8 mouse cellular contexts compared by ENCODE assay signal in the genomic region with DNA sequence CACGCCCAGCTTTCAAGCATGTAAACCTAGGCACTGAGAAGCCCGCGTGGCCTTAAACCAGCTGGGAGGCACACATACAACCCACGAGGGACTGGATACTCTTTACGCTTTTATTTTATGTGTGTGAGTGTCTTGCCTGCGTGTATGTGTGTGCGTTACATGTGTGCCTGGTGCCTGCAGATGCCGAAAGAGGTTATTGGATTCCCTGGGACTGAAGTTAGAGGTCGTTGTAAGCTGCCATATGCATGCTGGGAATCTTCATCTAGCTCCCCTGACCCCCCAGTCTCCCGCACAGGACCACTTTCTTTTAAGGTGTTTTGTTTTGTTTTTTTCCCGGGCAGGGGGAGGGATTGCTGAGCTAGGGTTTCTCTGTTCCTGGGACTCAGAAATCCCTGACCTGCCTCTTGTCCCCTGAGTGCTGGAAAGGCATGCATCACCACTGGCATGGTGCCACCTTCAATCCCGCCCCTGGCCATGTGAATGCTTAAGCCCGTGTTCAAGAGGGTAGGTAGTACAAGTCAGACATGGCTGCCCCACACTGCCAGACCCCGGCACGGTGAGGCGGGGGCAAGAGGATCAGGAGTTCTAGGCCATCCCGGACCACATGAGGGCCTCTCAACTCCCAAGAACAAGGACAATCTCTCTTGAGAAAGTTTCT. TPM values are rescaled to one million over a fixed set of nuclear protein-coding genes. Genes with fewer than 3 reads are reported as not detected.
DNase-seq lines count a peak whose midpoint lies in the region; ATAC-seq and TF ChIP-seq lines count a peak whose summit lies in the region.

No protein-coding gene starts in this region.

- no peak for TF ChIP-seq POLR2A in ES-Bruce4 (IDR thresholded peaks at IDR 0.05; ENCODE audit: insufficient read depth, low read length)
- TF ChIP-seq POLR2A in kidney, adult 2 months (IDR thresholded peaks at IDR 0.05; ENCODE audit: low read depth, low read length), result no peak

- H3K9me3 ChIP-seq in ES-Bruce4 (replicated peaks; ENCODE audit: control insufficient read depth, insufficient read depth, low read length, poor library complexity, severe bottlenecking), result no peaks in the 10 kb centered on the region
- no peaks in the 10 kb centered on the region for H3K9me3 ChIP-seq in lung, embryonic 16.5 days (ENCODE audit: control insufficient read depth, low read length)

- peaks cover 22% of the 10 kb centered on the region for H3K36me3 ChIP-seq in ES-Bruce4 (ENCODE audit: control insufficient read depth, insufficient read depth, low read length, poor library complexity, severe bottlenecking)
- no peaks in the 10 kb centered on the region for H3K36me3 ChIP-seq in kidney, adult 2 months (ENCODE audit: control insufficient read depth, insufficient read depth, low read length)
- peaks cover 4% of the 10 kb centered on the region; the same call in 1 of the 2 replicates for H3K36me3 ChIP-seq in lung, embryonic 16.5 days (ENCODE audit: control insufficient read depth, insufficient read depth, low read length)

- H3K4me3 ChIP-seq in ES-Bruce4 (ENCODE audit: low read depth, low read length), result peak overlapping the region; percentile 99
- H3K4me3 ChIP-seq in kidney, adult 2 months (ENCODE audit: insufficient read depth, low read depth, low read length), result peak overlapping the region; percentile 76
- H3K4me3 ChIP-seq in lung, embryonic 16.5 days (ENCODE audit: low read length), result peak overlapping the region; percentile 66

- no peak for TF ChIP-seq EP300 in ES-Bruce4 (IDR thresholded peaks at IDR 0.05; ENCODE audit: insufficient read depth, low read depth, low read length)

- peak overlapping the region; percentile 94 for H3K9ac ChIP-seq in ES-Bruce4 (ENCODE audit: low read depth, poor library complexity, severe bottlenecking)
- H3K9ac ChIP-seq in lung, embryonic 16.5 days (ENCODE audit: low read length), result peak overlapping the region; percentile 53

- H3K27ac ChIP-seq in ES-Bruce4 (ENCODE audit: insufficient read depth, low read length), result peak overlapping the region; percentile 55
- H3K27ac ChIP-seq in kidney, adult 2 months (ENCODE audit: insufficient read depth, low read depth, low read length), result peak overlapping the region; percentile 96
- peak overlapping the region; percentile 77 for H3K27ac ChIP-seq in lung, embryonic 16.5 days (ENCODE audit: low read length)

- peaks cover 6% of the 10 kb centered on the region for H3K4me1 ChIP-seq in ES-Bruce4 (ENCODE audit: control insufficient read depth, insufficient read depth, low read length)
- peaks cover 10% of the 10 kb centered on the region; the same call in 1 of the 2 replicates for H3K4me1 ChIP-seq in kidney, adult 2 months (ENCODE audit: control insufficient read depth, insufficient read depth, low read length)
- H3K4me1 ChIP-seq in lung, embryonic 16.5 days (replicated peaks; ENCODE audit: control insufficient read depth, insufficient read depth, low read length), result peaks cover 27% of the 10 kb centered on the region

- H3K4me2 ChIP-seq in lung, embryonic 16.5 days (ENCODE audit: low read depth, low read length), result peak overlapping the region; percentile 95

- DNase-seq in adrenal gland, postnatal 36 days, result peak; percentile 77 to 81
- peak; percentile 69 to 71 for DNase-seq in heart, adult 18-20 months
- DNase-seq in kidney, adult 2 months, result peak; percentile 90
- DNase-seq in spleen, postnatal 4 days (ENCODE audit: low spot score in 2 of 2), result peak; percentile 71 to 84
- no peak for DNase-seq in natural killer cell, adult 2 months (ENCODE audit: low spot score in 2 of 2)

- TF ChIP-seq CTCF in ES-Bruce4 (IDR thresholded peaks at IDR 0.05; ENCODE audit: low read depth, low read length), result no peak
- TF ChIP-seq CTCF in kidney, adult 2 months (conservative IDR thresholded peaks at IDR 0.05; ENCODE audit: insufficient read depth, insufficient read length, low read depth, low read length), result no peak

- no peaks in the 10 kb centered on the region for H3K27me3 ChIP-seq in ES-Bruce4 (ENCODE audit: control insufficient read depth, insufficient read depth, low read length, poor library complexity, severe bottlenecking)
- no peaks in the 10 kb centered on the region for H3K27me3 ChIP-seq in kidney, adult 2 months (replicated peaks; ENCODE audit: control insufficient read depth, insufficient read depth, low read length)
- no peaks in the 10 kb centered on the region for H3K27me3 ChIP-seq in lung, embryonic 16.5 days (ENCODE audit: control insufficient read depth, insufficient read depth, low read depth, low read length)

- ATAC-seq in lung, embryonic 16.5 days (ENCODE audit: low read depth), result peak; percentile 45
- no peak for ATAC-seq in monocyte, adult 5-6 weeks (replicated peaks; ENCODE audit: insufficient number of reproducible peaks, low FRiP score, low TSS enrichment, poor library complexity, severe bottlenecking)

- WGBS in kidney, adult 2 months, result 39% methylated on average over 17 of the region's 17 CpGs
- 33% methylated on average over 17 of the region's 17 CpGs for WGBS in lung, embryonic 16.5 days

RNA-seq across cellular contexts. Expression of gene Slc1a5, which starts 2.7 kb away (rescaled TPM):
- polyA plus RNA-seq in ES-Bruce4 (2011; ENCODE audit: insufficient read depth, insufficient read length, low read depth, missing spikeins), result 101 and 108 TPM in 2 replicates
- total RNA-seq in adrenal gland, postnatal 36 days (2021), result 100 to 1,000 TPM; 118 to 152 TPM
- 10 to 100 TPM; 13.0 to 26.3 TPM for total RNA-seq in heart, adult 18-20 months (2021)
- polyA plus RNA-seq in kidney, adult 2 months (2012; rRNA removed), result 74.6 and 95.2 TPM in 2 replicates
- polyA plus RNA-seq in lung, embryonic 16.5 days (2015; fragmentation: Nextera tagmentation; extraction: Ambion mirVana), result 46.7 and 47.2 TPM in 2 replicates
- total RNA-seq in monocyte, adult 5-6 weeks (2017), result 40.9 to 71.2 TPM (median 56.6 TPM) in 3 replicates

RNA-seq across cellular contexts. Expression of gene Strn4, which starts 31.8 kb away (rescaled TPM):
- polyA plus RNA-seq in ES-Bruce4 (2011; ENCODE audit: insufficient read depth, insufficient read length, low read depth, missing spikeins), result 53.5 and 55.5 TPM in 2 replicates
- total RNA-seq in adrenal gland, postnatal 36 days (2021), result 10 to 100 TPM; 66.5 to 67.5 TPM
- total RNA-seq in heart, adult 18-20 months (2021), result 10 to 100 TPM; 50.3 to 60.0 TPM
- polyA plus RNA-seq in kidney, adult 2 months (2012; rRNA removed), result 94.4 and 116 TPM in 2 replicates
- polyA plus RNA-seq in lung, embryonic 16.5 days (2015; fragmentation: Nextera tagmentation; extraction: Ambion mirVana), result 87.1 and 92.1 TPM in 2 replicates
- 70.9 to 99.8 TPM (median 71.5 TPM) in 3 replicates for total RNA-seq in monocyte, adult 5-6 weeks (2017)

RNA-seq across cellular contexts. Expression of gene Fkrp, which starts 32.6 kb away (rescaled TPM):
- 14.7 and 17.4 TPM in 2 replicates for polyA plus RNA-seq in ES-Bruce4 (2011; ENCODE audit: insufficient read depth, insufficient read length, low read depth, missing spikeins)
- 10 to 100 TPM; 24.8 to 26.8 TPM for total RNA-seq in adrenal gland, postnatal 36 days (2021)
- total RNA-seq in heart, adult 18-20 months (2021), result 10 to 100 TPM; 49.1 to 53.1 TPM
- 31.0 and 33.9 TPM in 2 replicates for polyA plus RNA-seq in kidney, adult 2 months (2012; rRNA removed)
- polyA plus RNA-seq in lung, embryonic 16.5 days (2015; fragmentation: Nextera tagmentation; extraction: Ambion mirVana), result 28.1 and 28.9 TPM in 2 replicates
- total RNA-seq in monocyte, adult 5-6 weeks (2017), result 9.6 to 15.3 TPM (median 10.6 TPM) in 3 replicates

RNA-seq across cellular contexts. Expression of gene Ap2s1, which starts 45.7 kb away (rescaled TPM):
- 88.3 and 91.5 TPM in 2 replicates for polyA plus RNA-seq in ES-Bruce4 (2011; ENCODE audit: insufficient read depth, insufficient read length, low read depth, missing spikeins)
- 100 to 1,000 TPM; 133 to 149 TPM for total RNA-seq in adrenal gland, postnatal 36 days (2021)
- total RNA-seq in heart, adult 18-20 months (2021), result 10 to 100 TPM; 66.9 to 78.5 TPM
- polyA plus RNA-seq in kidney, adult 2 months (2012; rRNA removed), result 288 and 300 TPM in 2 replicates
- polyA plus RNA-seq in lung, embryonic 16.5 days (2015; fragmentation: Nextera tagmentation; extraction: Ambion mirVana), result 275 and 283 TPM in 2 replicates
- 59.7 to 77.7 TPM (median 69.6 TPM) in 3 replicates for total RNA-seq in monocyte, adult 5-6 weeks (2017)

RNA-seq across cellular contexts. Expression of gene Prkd2, which starts 58.8 kb away (rescaled TPM):
- polyA plus RNA-seq in ES-Bruce4 (2011; ENCODE audit: insufficient read depth, insufficient read length, low read depth, missing spikeins), result 18.4 and 18.5 TPM in 2 replicates
- total RNA-seq in adrenal gland, postnatal 36 days (2021), result 10 to 100 TPM; 16.9 to 17.2 TPM
- total RNA-seq in heart, adult 18-20 months (2021), result 10 to 100 TPM; 19.7 to 22.2 TPM
- 18.3 and 23.3 TPM in 2 replicates for polyA plus RNA-seq in kidney, adult 2 months (2012; rRNA removed)
- polyA plus RNA-seq in lung, embryonic 16.5 days (2015; fragmentation: Nextera tagmentation; extraction: Ambion mirVana), result 21.7 and 23.3 TPM in 2 replicates
- total RNA-seq in monocyte, adult 5-6 weeks (2017), result 13.1 to 26.6 TPM (median 15.6 TPM) in 3 replicates

Comparison
In these comparisons a context has a peak if more than half of its experiments do, and no peak if none do; other contexts are left out.
1. DNase-seq: peak in adrenal gland, postnatal 36 days (2 of 2), heart, adult 18-20 months (2 of 2), kidney, adult 2 months (single experiment) and spleen, postnatal 4 days (2 of 2); none in natural killer cell, adult 2 months (0 of 2).
2. Peak in every context shown above with its lines, with median percentiles within 50 percentile points of each other: H3K27ac ChIP-seq and H3K4me3 ChIP-seq.